Mouse (Mus musculus) hindbrain, embryonic 12.5 days (tissue): ENCODE measurements at regions not wholly inside any gene's neighbourhood (a gene's known extent, or its start where the extent isn't known, plus 50 kb on each side); places are given as distances from the start of the nearest gene placed in this dataset.
A peak's percentile ranks its signal among the peaks of the same experiment; 100 is the strongest.

ENCODE experiments used
- ATAC-seq: fragments of 200-750 bp; cut with Nextera tagmentation; 2 replicates; pipeline ENCODE4 v1.8.0; 2017; ENCODE audit warnings: moderate TSS enrichment; ENCODE audit not compliant: low FRiP score
- H3K27ac ChIP-seq: fragments of 300-500 bp; sonication (generic); 2 replicates; pipeline ENCODE4 v1.5.1; 2016; ENCODE audit warnings: mild to moderate bottlenecking
- H3K27me3 ChIP-seq: fragments of 300-500 bp; sonication (generic); 2 replicates; pipeline ENCODE4 v1.6.1; 2016; ENCODE audit warnings: mild to moderate bottlenecking
- H3K36me3 ChIP-seq: fragments of 300-500 bp; sonication (generic); 2 replicates; pipeline ENCODE4 v1.6.1; 2016; ENCODE audit warnings: mild to moderate bottlenecking
- H3K4me1 ChIP-seq: fragments of 300-500 bp; sonication (generic); 2 replicates; pipeline ENCODE4 v1.6.1; 2016
- H3K4me2 ChIP-seq: fragments of 300-500 bp; sonication (generic); replicated peaks from 2 replicates; pipeline ENCODE4 v1.6.1; 2016; ENCODE audit warnings: mild to moderate bottlenecking
- H3K4me3 ChIP-seq: fragments of 300-500 bp; sonication (generic); 2 replicates; pipeline ENCODE4 v1.5.1; 2016; ENCODE audit warnings: mild to moderate bottlenecking
- H3K9ac ChIP-seq: fragments of 300-500 bp; sonication (generic); 2 replicates; pipeline ENCODE4 v1.6.1; 2016; ENCODE audit warnings: mild to moderate bottlenecking, moderate library complexity
- H3K9me3 ChIP-seq: fragments of 300-500 bp; sonication (generic); replicated peaks from 2 replicates; pipeline ENCODE4 v1.6.1; 2016; ENCODE audit warnings: mild to moderate bottlenecking
- WGBS: fragments of 180-500 bp; shearing (Covaris S2); methylation state at CpG from one replicate; pipeline ENCODE4 v1.1.7; 2016; 5-methylcytosine and 5-hydroxymethylcytosine counted together

GRCm38 (mm10) chr15:32003489-32003888 lies 173.6 kb upstream of the Tas2r119 start:
- Histone ChIP-seq H3K27me3 (no peaks in the 10 kb centered on the region), H3K9me3 (no peaks in the 10 kb centered on the region), H3K4me1 (peaks cover 17% of the 10 kb centered on the region), H3K4me3 (no peak overlapping the region), H3K27ac (no peak overlapping the region), H3K9ac (no peak overlapping the region), H3K4me2 (no peak overlapping the region), H3K36me3 (no peaks in the 10 kb centered on the region)
- 13% methylated on average over 5 of the region's 6 CpGs for WGBS
- ATAC-seq, result no peak

GRCm38 (mm10) chr15:32005986-32006385 lies 171.1 kb upstream of the Tas2r119 start:
- Histone ChIP-seq H3K9ac (no peak overlapping the region), H3K9me3 (no peaks in the 10 kb centered on the region), H3K27me3 (no peaks in the 10 kb centered on the region), H3K27ac (no peak overlapping the region), H3K4me1 (peaks cover 17% of the 10 kb centered on the region), H3K4me3 (no peak overlapping the region), H3K4me2 (no peak overlapping the region), H3K36me3 (no peaks in the 10 kb centered on the region)
- ATAC-seq, result no peak
- 24% methylated on average over 5 of the region's 5 CpGs for WGBS

- no peak overlapping the region for H3K4me3 ChIP-seq
- ATAC-seq, result no peak
- H3K4me2 ChIP-seq, result no peak overlapping the region
- H3K27me3 ChIP-seq, result no peaks in the 10 kb centered on the region
- no peaks in the 10 kb centered on the region for H3K36me3 ChIP-seq
- no peaks in the 10 kb centered on the region for H3K9me3 ChIP-seq
- 81% methylated on average over 3 of the region's 3 CpGs for WGBS
- H3K9ac ChIP-seq, result no peak overlapping the region
- no peak overlapping the region for H3K27ac ChIP-seq
- H3K4me1 ChIP-seq, result no peaks in the 10 kb centered on the region
Observed at GRCm38 (mm10) chr15:32009818-32010217, 167.3 kb upstream of the Tas2r119 start.

- Histone ChIP-seq H3K9me3 (no peaks in the 10 kb centered on the region), H3K9ac (no peak overlapping the region), H3K4me3 (no peak overlapping the region), H3K27me3 (no peaks in the 10 kb centered on the region), H3K27ac (no peak overlapping the region), H3K36me3 (no peaks in the 10 kb centered on the region), H3K4me1 (no peaks in the 10 kb centered on the region), H3K4me2 (no peak overlapping the region)
- whole genome bisulfite sequencing, result 65% methylated on average over 2 of the region's 2 CpGs
- ATAC-seq, result no peak
Observed at GRCm38 (mm10) chr15:32012044-32012443, 165.0 kb upstream of the Tas2r119 start.

- 76% methylated on average over 5 of the region's 5 CpGs for WGBS
Observed at GRCm38 (mm10) chr15:32012838-32013237, 164.3 kb upstream of the Tas2r119 start.

GRCm38 (mm10) chr15:32015169-32015568 lies 161.9 kb upstream of the Tas2r119 start:
- ATAC-seq, result no peak
- Histone ChIP-seq H3K9me3 (no peaks in the 10 kb centered on the region), H3K4me1 (no peaks in the 10 kb centered on the region), H3K27ac (no peak overlapping the region), H3K9ac (no peak overlapping the region), H3K36me3 (no peaks in the 10 kb centered on the region), H3K4me2 (no peak overlapping the region), H3K27me3 (no peaks in the 10 kb centered on the region), H3K4me3 (no peak overlapping the region)
- WGBS, result 83% methylated on average over 4 of the region's 4 CpGs

More at GRCm38 (mm10) chr15:32012838-32013237, 164.3 kb upstream of the Tas2r119 start:
- no peak overlapping the region for H3K4me2 ChIP-seq
- no peaks in the 10 kb centered on the region for H3K27me3 ChIP-seq
- no peak overlapping the region for H3K4me3 ChIP-seq
- no peak for ATAC-seq
- no peaks in the 10 kb centered on the region for H3K4me1 ChIP-seq
- no peaks in the 10 kb centered on the region for H3K9me3 ChIP-seq
- H3K27ac ChIP-seq, result no peak overlapping the region
- H3K36me3 ChIP-seq, result no peaks in the 10 kb centered on the region
- H3K9ac ChIP-seq, result no peak overlapping the region

- no peaks in the 10 kb centered on the region for H3K36me3 ChIP-seq
- H3K27ac ChIP-seq, result no peak overlapping the region
- 0 out of 2 replicates have a peak, but pooled peaks cover 2% of the 10 kb centered on the region for H3K4me1 ChIP-seq
- no peak overlapping the region for H3K9ac ChIP-seq
- no peak for ATAC-seq
- H3K9me3 ChIP-seq, result no peaks in the 10 kb centered on the region
- H3K4me2 ChIP-seq, result no peak overlapping the region
- 55% methylated on average over 6 of the region's 6 CpGs for WGBS
- no peaks in the 10 kb centered on the region for H3K27me3 ChIP-seq
- no peak overlapping the region for H3K4me3 ChIP-seq
Observed at GRCm38 (mm10) chr15:32020323-32021008, 156.6 kb upstream of the Tas2r119 start.

- Histone ChIP-seq H3K9ac (no peak overlapping the region), H3K4me3 (no peak overlapping the region), H3K36me3 (no peaks in the 10 kb centered on the region), H3K27me3 (no peaks in the 10 kb centered on the region), H3K4me1 (0 out of 2 replicates have a peak, but pooled peaks cover 2% of the 10 kb centered on the region), H3K4me2 (no peak overlapping the region), H3K9me3 (no peaks in the 10 kb centered on the region), H3K27ac (no peak overlapping the region)
- ATAC-seq, result no peak
- 80% methylated on average over 5 of the region's 5 CpGs for WGBS
Observed at GRCm38 (mm10) chr15:32021009-32021602, 156.0 kb upstream of the Tas2r119 start.

- Histone ChIP-seq H3K27me3 (no peaks in the 10 kb centered on the region), H3K27ac (no peak overlapping the region), H3K4me3 (no peak overlapping the region), H3K4me2 (no peak overlapping the region), H3K9ac (no peak overlapping the region), H3K4me1 (peaks cover 7% of the 10 kb centered on the region), H3K36me3 (no peaks in the 10 kb centered on the region), H3K9me3 (no peaks in the 10 kb centered on the region)
- no peak for ATAC-seq
- WGBS, result 80% methylated on average over 1 of the region's 1 CpGs
Observed at GRCm38 (mm10) chr15:32034091-32034490, 143.0 kb upstream of the Tas2r119 start.

- H3K27me3 ChIP-seq, result no peaks in the 10 kb centered on the region
- no peak overlapping the region for H3K4me2 ChIP-seq
- WGBS, result 24% methylated on average over 7 of the region's 7 CpGs
- H3K9ac ChIP-seq, result no peak overlapping the region
- ATAC-seq, result peak; percentile 78
- H3K4me3 ChIP-seq, result no peak overlapping the region
- no peaks in the 10 kb centered on the region for H3K36me3 ChIP-seq
- H3K9me3 ChIP-seq, result no peaks in the 10 kb centered on the region
- H3K27ac ChIP-seq, result no peak overlapping the region
- H3K4me1 ChIP-seq, result peaks cover 7% of the 10 kb centered on the region
Observed at GRCm38 (mm10) chr15:32034790-32035189, 142.3 kb upstream of the Tas2r119 start.

GRCm38 (mm10) chr15:32041764-32042163 lies 135.3 kb upstream of the Tas2r119 start:
- Histone ChIP-seq H3K27ac (no peak overlapping the region), H3K9me3 (no peaks in the 10 kb centered on the region), H3K9ac (no peak overlapping the region), H3K4me3 (no peak overlapping the region), H3K36me3 (no peaks in the 10 kb centered on the region), H3K27me3 (no peaks in the 10 kb centered on the region), H3K4me2 (no peak overlapping the region), H3K4me1 (no peaks in the 10 kb centered on the region)
- ATAC-seq, result no peak
- WGBS, result 80% methylated on average over 6 of the region's 6 CpGs

- Histone ChIP-seq H3K36me3 (no peaks in the 10 kb centered on the region), H3K4me2 (no peak overlapping the region), H3K9me3 (no peaks in the 10 kb centered on the region), H3K4me1 (no peaks in the 10 kb centered on the region), H3K9ac (no peak overlapping the region), H3K4me3 (no peak overlapping the region), H3K27me3 (no peaks in the 10 kb centered on the region), H3K27ac (no peak overlapping the region)
- WGBS, result 60% methylated on average over 4 of the region's 4 CpGs
- no peak for ATAC-seq
Observed at GRCm38 (mm10) chr15:32042173-32042572, 134.9 kb upstream of the Tas2r119 start.

GRCm38 (mm10) chr15:32042589-32042988 lies 134.5 kb upstream of the Tas2r119 start:
- no peaks in the 10 kb centered on the region for H3K4me1 ChIP-seq
- 87% methylated on average over 1 of the region's 1 CpGs for WGBS
- no peak overlapping the region for H3K9ac ChIP-seq
- H3K9me3 ChIP-seq, result no peaks in the 10 kb centered on the region
- ATAC-seq, result no peak
- no peaks in the 10 kb centered on the region for H3K36me3 ChIP-seq
- no peaks in the 10 kb centered on the region for H3K27me3 ChIP-seq
- no peak overlapping the region for H3K4me2 ChIP-seq
- no peak overlapping the region for H3K27ac ChIP-seq
- H3K4me3 ChIP-seq, result no peak overlapping the region
